Mouse (Mus musculus): ENCODE data around the gene Lct. TPM values are rescaled to one million over a fixed set of nuclear protein-coding genes. Genes with fewer than 3 reads are reported as not detected.
"Not testable (repeated sequence)": the region's sequence is repeated elsewhere in the genome, so short reads cannot be mapped to it uniquely, and the experiment has no call there.

Gene Lct
- polyA plus RNA-seq, 1 experiment from 2014 or later: 3.1 TPM

- WGBS: 86% methylated on average over 5 of the region's 5 CpGs
- H3K4me3 ChIP-seq (replicated peaks): no peak overlapping the region
Observed at GRCm38 (mm10) chr1:128290295-128290694, 37.8 kb downstream of the Lct start.

GRCm38 (mm10) chr1:128285136-128285535, 43.0 kb downstream of the Lct start:
- H3K36me3 ChIP-seq: no peaks in the 10 kb centered on the region; the same call in 1 of the 2 replicates
- H3K4me3 ChIP-seq (replicated peaks): no peak overlapping the region
- no peak for ATAC-seq (ENCODE audit: insufficient read depth, low FRiP score, low read depth)
- no peaks in the 10 kb centered on the region for H3K9me3 ChIP-seq
- no peaks in the 10 kb centered on the region for H3K27me3 ChIP-seq (replicated peaks)
- H3K9ac ChIP-seq: no peak overlapping the region
- H3K4me1 ChIP-seq: no peaks in the 10 kb centered on the region
- 87% methylated on average over 9 of the region's 9 CpGs for WGBS
- no peak overlapping the region for H3K4me2 ChIP-seq
- no peak overlapping the region for H3K27ac ChIP-seq

More at GRCm38 (mm10) chr1:128290295-128290694, 37.8 kb downstream of the Lct start:
- Histone ChIP-seq H3K9ac (no peak overlapping the region), H3K27ac (no peak overlapping the region), H3K4me2 (no peak overlapping the region), H3K4me1 (no peaks in the 10 kb centered on the region), H3K9me3 (no peaks in the 10 kb centered on the region), H3K27me3 (replicated peaks) (no peaks in the 10 kb centered on the region), H3K36me3 (no peaks in the 10 kb centered on the region)
- ATAC-seq (ENCODE audit: insufficient read depth, low FRiP score, low read depth): no peak

- Histone ChIP-seq H3K4me3 (replicated peaks) (no peak overlapping the region), H3K36me3 (peaks cover 8% of the 10 kb centered on the region; the same call in 1 of the 2 replicates), H3K9me3 (no peaks in the 10 kb centered on the region), H3K27ac (no peak overlapping the region), H3K4me2 (no peak overlapping the region), H3K9ac (no peak overlapping the region), H3K27me3 (replicated peaks) (no peaks in the 10 kb centered on the region), H3K4me1 (no peaks in the 10 kb centered on the region)
- WGBS: 82% methylated on average over 8 of the region's 8 CpGs
- no peak for ATAC-seq (ENCODE audit: insufficient read depth, low FRiP score, low read depth)
Observed at GRCm38 (mm10) chr1:128284157-128284690, 43.9 kb downstream of the Lct start.

- H3K36me3 ChIP-seq: peaks cover 19% of the 10 kb centered on the region; the same call in 1 of the 2 replicates
- 92% methylated on average over 3 of the region's 3 CpGs for WGBS
- no peak overlapping the region for H3K4me2 ChIP-seq
- no peaks in the 10 kb centered on the region for H3K9me3 ChIP-seq
- no peak for ATAC-seq (ENCODE audit: insufficient read depth, low FRiP score, low read depth)
- no peaks in the 10 kb centered on the region for H3K4me1 ChIP-seq
- H3K27me3 ChIP-seq (replicated peaks): no peaks in the 10 kb centered on the region
- no peak overlapping the region for H3K9ac ChIP-seq
- H3K27ac ChIP-seq: no peak overlapping the region
- no peak overlapping the region for H3K4me3 ChIP-seq (replicated peaks)
Observed at GRCm38 (mm10) chr1:128282924-128283323, 45.2 kb downstream of the Lct start.

- H3K4me3 ChIP-seq (replicated peaks): no peak overlapping the region
- H3K9ac ChIP-seq: no peak overlapping the region
- H3K9me3 ChIP-seq: no peaks in the 10 kb centered on the region
- H3K27me3 ChIP-seq (replicated peaks): no peaks in the 10 kb centered on the region
- H3K27ac ChIP-seq: no peak overlapping the region
- WGBS: 94% methylated on average over 3 of the region's 3 CpGs
- ATAC-seq (ENCODE audit: insufficient read depth, low FRiP score, low read depth): no peak
- H3K4me2 ChIP-seq: no peak overlapping the region
- H3K36me3 ChIP-seq: peaks cover 28% of the 10 kb centered on the region
- no peaks in the 10 kb centered on the region for H3K4me1 ChIP-seq
Observed at GRCm38 (mm10) chr1:128281753-128282152, 46.4 kb downstream of the Lct start.

GRCm38 (mm10) chr1:128278563-128278962, 49.6 kb downstream of the Lct start:
- no peak overlapping the region for H3K27ac ChIP-seq
- H3K4me3 ChIP-seq (replicated peaks): no peak overlapping the region
- 96% methylated on average over 3 of the region's 3 CpGs for WGBS
- H3K27me3 ChIP-seq (replicated peaks): no peaks in the 10 kb centered on the region
- H3K4me1 ChIP-seq: no peaks in the 10 kb centered on the region
- peaks cover 32% of the 10 kb centered on the region for H3K36me3 ChIP-seq
- H3K9ac ChIP-seq: no peak overlapping the region
- ATAC-seq (ENCODE audit: insufficient read depth, low FRiP score, low read depth): no peak
- no peaks in the 10 kb centered on the region for H3K9me3 ChIP-seq
- H3K4me2 ChIP-seq: no peak overlapping the region

- Histone ChIP-seq H3K9ac (no peak overlapping the region), H3K27ac (no peak overlapping the region), H3K9me3 (no peaks in the 10 kb centered on the region), H3K4me3 (replicated peaks) (no peak overlapping the region), H3K4me2 (no peak overlapping the region), H3K4me1 (no peaks in the 10 kb centered on the region), H3K36me3 (peaks cover 44% of the 10 kb centered on the region), H3K27me3 (replicated peaks) (no peaks in the 10 kb centered on the region)
- WGBS: 87% methylated on average over 1 of the region's 1 CpGs
- no peak for ATAC-seq (ENCODE audit: insufficient read depth, low FRiP score, low read depth)
Observed at GRCm38 (mm10) chr1:128275908-128276307, 52.2 kb downstream of the Lct start.

GRCm38 (mm10) chr1:128270731-128271130, 57.4 kb downstream of the Lct start:
- ATAC-seq (ENCODE audit: insufficient read depth, low FRiP score, low read depth): no peak
- peaks cover 38% of the 10 kb centered on the region for H3K36me3 ChIP-seq
- WGBS: 83% methylated on average over 3 of the region's 3 CpGs
- no peak overlapping the region for H3K4me3 ChIP-seq (replicated peaks)
- H3K4me2 ChIP-seq: no peak overlapping the region
- no peaks in the 10 kb centered on the region for H3K4me1 ChIP-seq
- H3K9me3 ChIP-seq: no peaks in the 10 kb centered on the region
- no peaks in the 10 kb centered on the region for H3K27me3 ChIP-seq (replicated peaks)
- H3K27ac ChIP-seq: no peak overlapping the region
- no peak overlapping the region for H3K9ac ChIP-seq

GRCm38 (mm10) chr1:128267061-128267460, 61.1 kb downstream of the Lct start:
- peaks cover 37% of the 10 kb centered on the region for H3K36me3 ChIP-seq
- H3K4me1 ChIP-seq; H3K27ac ChIP-seq; H3K27me3 ChIP-seq (replicated peaks); ATAC-seq (ENCODE audit: insufficient read depth, low FRiP score, low read depth); H3K4me3 ChIP-seq (replicated peaks); H3K4me2 ChIP-seq; H3K9ac ChIP-seq; H3K9me3 ChIP-seq: not testable (repeated sequence)
- WGBS: 76% methylated on average over 7 of the region's 7 CpGs

- H3K36me3 ChIP-seq: no peaks in the 10 kb centered on the region; the same call in 1 of the 2 replicates
- H3K4me2 ChIP-seq: peak overlapping the region; percentile 79
- WGBS: under 1% methylated on average over 19 of the region's 19 CpGs
- no peaks in the 10 kb centered on the region for H3K9me3 ChIP-seq
- H3K4me1 ChIP-seq: peaks cover 8% of the 10 kb centered on the region; the same call in 1 of the 2 replicates
- peak; percentile 37 for ATAC-seq (ENCODE audit: insufficient read depth, low FRiP score, low read depth)
- H3K9ac ChIP-seq: peak overlapping the region; percentile 74
- H3K27me3 ChIP-seq (replicated peaks): no peaks in the 10 kb centered on the region
- H3K27ac ChIP-seq: peak overlapping the region; percentile 86
- H3K4me3 ChIP-seq (replicated peaks): peak overlapping the region; percentile 82
Observed at GRCm38 (mm10) chr1:128244727-128245355, 83.3 kb downstream of the Lct start.

GRCm38 (mm10) chr1:128243996-128244726, 84.0 kb downstream of the Lct start:
- under 1% methylated on average over 69 of the region's 71 CpGs for WGBS
- peak overlapping the region; percentile 74 for H3K9ac ChIP-seq
- H3K4me1 ChIP-seq: peaks cover 8% of the 10 kb centered on the region; the same call in 1 of the 2 replicates
- peak overlapping the region; percentile 79 for H3K4me2 ChIP-seq
- no peaks in the 10 kb centered on the region for H3K9me3 ChIP-seq
- peak; percentile 97 for ATAC-seq (ENCODE audit: insufficient read depth, low FRiP score, low read depth)
- no peaks in the 10 kb centered on the region for H3K27me3 ChIP-seq (replicated peaks)
- H3K4me3 ChIP-seq (replicated peaks): peak overlapping the region; percentile 82
- H3K36me3 ChIP-seq: no peaks in the 10 kb centered on the region; the same call in 1 of the 2 replicates
- H3K27ac ChIP-seq: peak overlapping the region; percentile 86

- peak; percentile 5; the same call in 1 of the 2 replicates for ATAC-seq (ENCODE audit: insufficient read depth, low FRiP score, low read depth)
- WGBS: 9% methylated on average over 10 of the region's 10 CpGs
Observed at GRCm38 (mm10) chr1:128243627-128243995, 84.5 kb downstream of the Lct start, which contains the start of gene Ubxn4. Gene Ubxn4 (plus strand): TSS chr1:128243964.

More at GRCm38 (mm10) chr1:128243627-128243995, 84.5 kb downstream of the Lct start, which contains the start of gene Ubxn4:
- no peaks in the 10 kb centered on the region; the same call in 1 of the 2 replicates for H3K36me3 ChIP-seq
- peaks cover 8% of the 10 kb centered on the region; the same call in 1 of the 2 replicates for H3K4me1 ChIP-seq
- peak within 1 kb of the TSS; percentile 74 for H3K9ac ChIP-seq
- H3K27me3 ChIP-seq (replicated peaks): no peaks in the 10 kb centered on the region
- H3K4me3 ChIP-seq (replicated peaks): peak within 1 kb of the TSS; percentile 82
- peak within 1 kb of the TSS; percentile 86 for H3K27ac ChIP-seq
- no peaks in the 10 kb centered on the region for H3K9me3 ChIP-seq
- H3K4me2 ChIP-seq: peak within 1 kb of the TSS; percentile 79
